In the genomic region with DNA sequence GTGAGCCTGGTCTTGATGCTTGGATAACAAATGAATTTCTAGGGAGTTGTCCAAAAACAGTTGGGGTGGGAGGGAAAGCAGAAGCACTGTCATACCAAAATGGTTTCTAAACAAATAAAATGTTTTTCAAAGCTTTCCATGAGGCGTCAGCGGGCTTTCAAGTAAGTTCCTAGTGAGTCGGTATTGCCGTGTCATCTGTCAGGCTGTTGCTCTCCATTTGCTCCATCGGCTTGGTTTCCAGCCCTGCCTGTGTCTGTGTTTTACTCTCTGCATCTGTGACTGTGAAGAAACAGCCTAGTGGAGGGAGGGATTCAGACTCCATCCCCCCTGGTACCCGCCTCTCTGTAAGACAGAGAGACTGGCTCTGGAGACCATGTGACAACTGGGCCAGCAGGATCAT, we compare ENCODE assay signal across 29 mouse cellular contexts. TPM values are rescaled to one million over a fixed set of nuclear protein-coding genes. Genes with fewer than 3 reads are reported as not detected.
DNase-seq lines count a peak whose midpoint lies in the region; ATAC-seq lines count a peak whose summit lies in the region.
"Had no signal": no experiment of that assay in that cellular context is flagged by ENCODE, and none has a peak within 500 bp of the region (broad histone marks: within the 10 kb centered on the region; RNA-seq: fewer than 3 reads in every experiment).

No protein-coding gene starts in this region.

- H3K4me3 ChIP-seq in heart, embryonic 11.5 days (ENCODE audit: low read depth, low read length): no peak overlapping the region
- H3K4me3 ChIP-seq: embryonic facial prominence, embryonic 12.5 days; embryonic facial prominence, embryonic 15.5 days; forebrain, embryonic 12.5 days; forebrain, embryonic 15.5 days; hindbrain, embryonic 10.5 days; hindbrain, embryonic 13.5 days had no signal

- no peak for ATAC-seq in heart, embryonic 11.5 days (replicated peaks; ENCODE audit: insufficient number of reproducible peaks, low FRiP score, low TSS enrichment)
- ATAC-seq: forebrain, embryonic 15.5 days; hindbrain, embryonic 16.5 days; Patski had no signal

- no peaks in the 10 kb centered on the region for H3K27me3 ChIP-seq in heart, embryonic 11.5 days (ENCODE audit: control insufficient read depth, insufficient read depth, low read length)
- H3K27me3 ChIP-seq: CH12.LX; embryonic facial prominence, embryonic 12.5 days; embryonic facial prominence, embryonic 15.5 days; forebrain, embryonic 12.5 days; forebrain, embryonic 15.5 days; hindbrain, embryonic 13.5 days; Patski had no signal

- no peaks in the 10 kb centered on the region for H3K4me1 ChIP-seq in heart, embryonic 11.5 days (ENCODE audit: control insufficient read depth, insufficient read depth, low read length)
- H3K4me1 ChIP-seq: embryonic facial prominence, embryonic 12.5 days; embryonic facial prominence, embryonic 15.5 days; forebrain, embryonic 12.5 days; forebrain, embryonic 15.5 days; hindbrain, embryonic 10.5 days; hindbrain, embryonic 13.5 days had no signal

- H3K36me3 ChIP-seq in heart, embryonic 11.5 days (ENCODE audit: control insufficient read depth, insufficient read depth, low read length): peaks cover 28% of the 10 kb centered on the region

- H3K9me3 ChIP-seq in heart, embryonic 11.5 days (replicated peaks; ENCODE audit: control insufficient read depth, low read length): no peaks in the 10 kb centered on the region
- H3K9me3 ChIP-seq: embryonic facial prominence, embryonic 12.5 days; embryonic facial prominence, embryonic 15.5 days; forebrain, embryonic 12.5 days; forebrain, embryonic 15.5 days; G1E; hindbrain, embryonic 10.5 days; hindbrain, embryonic 13.5 days had no signal

- peak; percentile 27 for DNase-seq in heart, adult 11 months
- DNase-seq in layer of hippocampus, adult 18-20 months (ENCODE audit: low spot score in 2 of 2): peak; percentile 44 to 70
- no peak for DNase-seq in layer of hippocampus, postnatal 10 days (ENCODE audit: low spot score in 2 of 2)
- DNase-seq in layer of hippocampus, adult 9-11 months: peak; percentile 47
- no peak for DNase-seq in kidney, adult 11 months
- DNase-seq in spleen, adult 12 weeks (ENCODE audit: low spot score): no peak
- DNase-seq: adrenal gland, adult 2 months; adrenal gland, postnatal 14 days; B cell, adult 2 months; cerebellum, adult 11 months; cerebellum, adult 2 months; cerebellum, adult 9-11 months; cerebellum, postnatal 25 days; gastrocnemius, postnatal 10 days; heart, adult 18-20 months; heart, postnatal 36 days had no signal

- no peak overlapping the region for H3K9ac ChIP-seq in heart, embryonic 11.5 days (ENCODE audit: low read depth, low read length)
- H3K9ac ChIP-seq: embryonic facial prominence, embryonic 12.5 days; embryonic facial prominence, embryonic 15.5 days; forebrain, embryonic 12.5 days; forebrain, embryonic 15.5 days; hindbrain, embryonic 13.5 days had no signal

- H3K27ac ChIP-seq in heart, embryonic 11.5 days (ENCODE audit: low read depth, low read length): no peak overlapping the region
- H3K27ac ChIP-seq: embryonic facial prominence, embryonic 12.5 days; embryonic facial prominence, embryonic 15.5 days; forebrain, embryonic 12.5 days; forebrain, embryonic 15.5 days; hindbrain, embryonic 10.5 days; hindbrain, embryonic 13.5 days had no signal

- no peak overlapping the region for H3K4me2 ChIP-seq in heart, embryonic 11.5 days
- H3K4me2 ChIP-seq: embryonic facial prominence, embryonic 12.5 days; embryonic facial prominence, embryonic 15.5 days; forebrain, embryonic 12.5 days; forebrain, embryonic 15.5 days; hindbrain, embryonic 13.5 days had no signal

- WGBS in heart, embryonic 11.5 days (ENCODE audit: insufficient replicate concordance): 89% methylated on average over 6 of the region's 6 CpGs

RNA-seq across cellular contexts. Expression of gene Pcsk9, which starts 44.3 kb away (rescaled TPM):
- 0.35 and 0.92 TPM in 2 replicates for polyA plus RNA-seq in heart, embryonic 11.5 days (2014; fragmentation: Nextera tagmentation; extraction: Ambion mirVana)
- under 1 TPM in 1 of 2 experiments, not detected in 1; 0.12 TPM for total RNA-seq in layer of hippocampus, adult 18-20 months (2021)
- 1 to 10 TPM; 1.2 to 1.3 TPM for total RNA-seq in layer of hippocampus, postnatal 10 days (2021)
- total RNA-seq: CH12.LX; common myeloid progenitor, adult 5-6 weeks; G1E; gastrocnemius, adult 18-20 months; heart, adult 18-20 months; heart, postnatal 36 days had no signal
- polyA plus RNA-seq: G1E had no signal

Comparison
In these comparisons a context has a peak if more than half of its experiments do, and no peak if none do; other contexts are left out.
1. DNase-seq: peak in heart, adult 11 months (single experiment), layer of hippocampus, adult 18-20 months (2 of 2) and layer of hippocampus, adult 9-11 months (single experiment); none in layer of hippocampus, postnatal 10 days (0 of 2), kidney, adult 11 months (single experiment) and spleen, adult 12 weeks (single experiment).